Mouse (Mus musculus): ENCODE measurements around the gene Grin2a. TPM values are rescaled to one million over a fixed set of nuclear protein-coding genes. Genes with fewer than 3 reads are reported as not detected.

Gene Grin2a
- polyA plus RNA-seq, 1 experiment from 2014 or later = 0.19 TPM

DNA sequence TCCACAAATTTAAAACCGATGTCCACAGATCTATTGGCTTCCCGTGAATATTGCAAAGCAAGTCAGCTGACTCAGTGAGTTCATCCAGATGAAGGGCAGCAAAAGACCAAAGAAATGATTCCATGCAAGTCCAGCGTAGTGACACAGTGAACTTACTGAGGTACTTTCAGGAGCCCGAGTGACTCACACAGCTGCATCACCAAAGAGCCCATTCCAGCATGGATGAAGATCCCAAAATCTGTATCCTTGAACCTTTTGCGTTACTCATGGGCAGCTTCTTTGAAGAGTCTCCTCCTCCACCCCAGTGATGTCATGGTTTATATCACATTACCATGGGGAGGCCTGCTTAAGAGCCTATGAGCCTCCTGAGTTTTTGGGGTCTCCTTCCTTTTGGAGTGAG lies 460.2 kb downstream of the Grin2a start:
- H3K27me3 ChIP-seq (ENCODE audit: poor library complexity, severe bottlenecking) = no peaks in the 10 kb centered on the region

GRCm38 (mm10) chr16:9533564-9534332 lies 461.6 kb downstream of the Grin2a start:
- Histone ChIP-seq H3K4me3 (no peak overlapping the region), H3K27me3 (ENCODE audit: poor library complexity, severe bottlenecking) (no peaks in the 10 kb centered on the region), H3K4me1 (peaks cover 18% of the 10 kb centered on the region), H3K9me3 (no peaks in the 10 kb centered on the region), H3K27ac (peak overlapping the region; percentile 51; the same call in 1 of the 2 replicates), H3K36me3 (replicated peaks) (no peaks in the 10 kb centered on the region)
- peak; percentile 24 for DNase-seq (ENCODE audit: extremely low spot score, low spot score)
- WGBS = 48% methylated on average over 9 of the region's 9 CpGs

More for the DNA sequence above, 460.2 kb downstream of the Grin2a start:
- Histone ChIP-seq H3K9me3 (no peaks in the 10 kb centered on the region), H3K4me3 (no peak overlapping the region), H3K36me3 (replicated peaks) (no peaks in the 10 kb centered on the region), H3K4me1 (peaks cover 18% of the 10 kb centered on the region), H3K27ac (no peak overlapping the region)
- no peak for DNase-seq (ENCODE audit: extremely low spot score, low spot score)
- WGBS = 93% methylated on average over 5 of the region's 5 CpGs

DNA sequence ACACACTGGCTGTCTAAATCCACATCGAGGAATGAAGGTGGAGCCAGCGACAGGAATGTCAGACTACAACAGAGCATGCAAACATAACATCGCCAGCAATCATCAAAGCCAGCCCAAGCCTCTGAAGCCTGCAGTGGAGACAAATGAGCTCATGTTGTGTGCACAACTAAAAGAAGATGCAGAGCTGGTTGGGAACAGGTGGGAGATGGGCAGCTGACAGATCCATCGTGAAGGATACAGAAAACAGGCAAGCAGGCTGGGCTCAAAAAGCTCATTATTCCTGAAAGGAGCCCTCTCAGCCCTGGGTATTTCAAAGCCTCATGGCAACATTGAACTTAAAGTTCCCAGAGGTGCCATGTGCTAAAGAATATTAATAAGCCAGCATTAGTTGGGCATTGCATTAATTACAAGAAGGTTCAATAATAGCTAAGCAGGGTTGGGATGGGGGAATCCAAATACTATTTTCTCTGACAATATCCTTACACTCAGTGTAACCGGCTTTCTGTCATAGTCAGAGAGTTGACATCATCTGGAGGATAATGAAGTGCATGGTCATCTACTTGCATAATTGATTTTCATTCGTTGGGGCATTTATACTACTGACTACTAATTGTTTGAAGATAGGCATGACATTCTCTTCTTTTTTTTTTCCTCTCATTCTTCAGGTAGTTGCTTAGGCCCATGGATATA lies 462.4 kb downstream of the Grin2a start:
- 79% methylated on average over 6 of the region's 6 CpGs for WGBS
- Histone ChIP-seq H3K4me3 (no peak overlapping the region), H3K9me3 (no peaks in the 10 kb centered on the region), H3K36me3 (replicated peaks) (no peaks in the 10 kb centered on the region), H3K27ac (no peak overlapping the region), H3K27me3 (ENCODE audit: poor library complexity, severe bottlenecking) (no peaks in the 10 kb centered on the region), H3K4me1 (peaks cover 18% of the 10 kb centered on the region)
- DNase-seq (ENCODE audit: extremely low spot score, low spot score) = no peak

DNA sequence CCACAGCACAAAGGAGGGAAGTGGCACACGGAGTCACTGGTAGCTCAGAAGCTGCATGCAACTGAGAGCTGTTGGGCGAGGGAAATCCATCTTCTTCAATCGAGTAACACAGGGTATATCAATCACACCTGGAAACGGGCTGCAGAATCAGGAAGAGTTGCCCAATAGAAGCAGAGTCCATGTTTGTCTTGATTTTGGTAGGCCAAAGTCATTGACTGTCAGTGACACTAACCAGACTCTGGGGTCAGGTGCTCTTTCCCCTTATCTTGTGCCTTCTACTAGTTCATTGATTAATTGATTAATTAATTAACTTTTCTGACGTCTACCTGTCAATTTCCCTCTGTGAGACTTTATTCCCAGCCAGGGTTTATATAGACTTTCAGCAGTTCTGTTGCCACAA lies 468.1 kb downstream of the Grin2a start:
- H3K36me3 ChIP-seq (replicated peaks) = no peaks in the 10 kb centered on the region
- no peaks in the 10 kb centered on the region for H3K9me3 ChIP-seq
- no peaks in the 10 kb centered on the region; the same call in 1 of the 2 replicates for H3K4me1 ChIP-seq
- no peak overlapping the region for H3K4me3 ChIP-seq
- WGBS = 86% methylated on average over 5 of the region's 5 CpGs
- H3K27ac ChIP-seq = no peak overlapping the region
- no peaks in the 10 kb centered on the region for H3K27me3 ChIP-seq (ENCODE audit: poor library complexity, severe bottlenecking)
- DNase-seq (ENCODE audit: extremely low spot score, low spot score) = no peak

DNA sequence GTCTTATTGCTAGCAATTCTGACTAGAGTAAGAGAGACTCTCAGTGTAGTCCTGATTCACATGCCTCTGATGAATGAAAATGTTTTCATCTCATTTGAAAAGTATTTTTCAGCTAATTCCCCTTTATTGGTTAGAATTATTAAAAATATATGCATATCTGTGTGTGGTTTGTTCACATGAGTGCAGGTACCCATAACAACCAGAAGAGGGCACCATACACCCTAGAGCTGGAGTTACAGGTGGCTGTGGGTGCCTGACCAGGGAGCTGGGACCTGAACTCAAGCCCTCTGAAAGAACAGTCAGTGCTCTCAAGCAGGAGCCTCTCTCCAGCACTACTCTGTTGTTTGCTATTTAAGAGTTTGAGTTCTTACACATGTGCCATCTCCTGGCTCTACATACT lies 472.0 kb downstream of the Grin2a start:
- Histone ChIP-seq H3K27me3 (ENCODE audit: poor library complexity, severe bottlenecking) (no peaks in the 10 kb centered on the region), H3K4me1 (no peaks in the 10 kb centered on the region), H3K4me3 (no peak overlapping the region), H3K27ac (no peak overlapping the region), H3K9me3 (0 out of 2 replicates have a peak, but pooled peaks cover 3% of the 10 kb centered on the region), H3K36me3 (replicated peaks) (no peaks in the 10 kb centered on the region)
- DNase-seq (ENCODE audit: extremely low spot score, low spot score) = no peak

Other genes with a start within 250 kb of the Grin2a start
- not detected in 2 replicates for gene Rpl39l, start 174.7 kb upstream of the Grin2a start, polyA plus RNA-seq (2016; fragmentation: Nextera tagmentation; extraction: Ambion mirVana)
- 1.6 and 1.8 TPM in 2 replicates for gene Atf7ip2, start 197.2 kb upstream of the Grin2a start, polyA plus RNA-seq (2016; fragmentation: Nextera tagmentation; extraction: Ambion mirVana)